Mouse (Mus musculus): ENCODE data around the gene Ppil1. TPM values are rescaled to one million over a fixed set of nuclear protein-coding genes. Genes with fewer than 3 reads are reported as not detected.
"Not testable (repeated sequence)": the region's sequence is repeated elsewhere in the genome, so short reads cannot be mapped to it uniquely, and the experiment has no call there.

Ppil1 gene
- total RNA-seq, 2 experiments from 2014 or later: 97.1 to 122 TPM

- ATAC-seq (replicated peaks; ENCODE audit: poor library complexity, severe bottlenecking): not testable (repeated sequence)
These were observed 9.2 kb downstream of the Ppil1 start for GRCm38 (mm10) chr17:29254784-29255183.

GRCm38 (mm10) chr17:29253684-29254083, 10.3 kb downstream of the Ppil1 start:
- ATAC-seq (replicated peaks; ENCODE audit: poor library complexity, severe bottlenecking): no peak

GRCm38 (mm10) chr17:29253236-29253635, 10.8 kb downstream of the Ppil1 start:
- no peak for ATAC-seq (replicated peaks; ENCODE audit: poor library complexity, severe bottlenecking)

GRCm38 (mm10) chr17:29251608-29252390, 12.2 kb downstream of the Ppil1 start:
- no peak for ATAC-seq (replicated peaks; ENCODE audit: poor library complexity, severe bottlenecking)

GRCm38 (mm10) chr17:29251006-29251405, 13.0 kb downstream of the Ppil1 start:
- ATAC-seq (replicated peaks; ENCODE audit: poor library complexity, severe bottlenecking): not testable (repeated sequence)

- no peak for ATAC-seq (replicated peaks; ENCODE audit: poor library complexity, severe bottlenecking)
These were observed 14.5 kb downstream of the Ppil1 start for GRCm38 (mm10) chr17:29249512-29249911.

- no peak for ATAC-seq (replicated peaks; ENCODE audit: poor library complexity, severe bottlenecking)
These were observed 16.1 kb downstream of the Ppil1 start for GRCm38 (mm10) chr17:29247881-29248280.

GRCm38 (mm10) chr17:29246602-29247001, 17.4 kb downstream of the Ppil1 start:
- 0 out of 2 replicates have a peak, but pooled peaks have one; percentile 21 for ATAC-seq (replicated peaks; ENCODE audit: poor library complexity, severe bottlenecking)

GRCm38 (mm10) chr17:29245725-29246124, 18.3 kb downstream of the Ppil1 start:
- peak; percentile 89 for ATAC-seq (replicated peaks; ENCODE audit: poor library complexity, severe bottlenecking)

- no peak for ATAC-seq (replicated peaks; ENCODE audit: poor library complexity, severe bottlenecking)
These were observed 19.1 kb downstream of the Ppil1 start for GRCm38 (mm10) chr17:29244912-29245311.

- peak; percentile 33 for ATAC-seq (replicated peaks; ENCODE audit: poor library complexity, severe bottlenecking)
These were observed 25.5 kb downstream of the Ppil1 start for GRCm38 (mm10) chr17:29238421-29238945.

GRCm38 (mm10) chr17:29237772-29238420, 26.1 kb downstream of the Ppil1 start, which contains the start of gene Cpne5:
Gene Cpne5 (minus strand): TSS chr17:29238167.
- ATAC-seq (replicated peaks; ENCODE audit: poor library complexity, severe bottlenecking): peak; percentile 44

- no peak for ATAC-seq (replicated peaks; ENCODE audit: poor library complexity, severe bottlenecking)
These were observed 26.7 kb downstream of the Ppil1 start for GRCm38 (mm10) chr17:29237267-29237771.

- ATAC-seq (replicated peaks; ENCODE audit: poor library complexity, severe bottlenecking): no peak
These were observed 27.9 kb downstream of the Ppil1 start for GRCm38 (mm10) chr17:29236111-29236510.

GRCm38 (mm10) chr17:29231109-29231508, 32.9 kb downstream of the Ppil1 start:
- ATAC-seq (replicated peaks; ENCODE audit: poor library complexity, severe bottlenecking): no peak

- no peak for ATAC-seq (replicated peaks; ENCODE audit: poor library complexity, severe bottlenecking)
These were observed 43.4 kb downstream of the Ppil1 start for GRCm38 (mm10) chr17:29220631-29221030.

GRCm38 (mm10) chr17:29218017-29218416, 46.0 kb downstream of the Ppil1 start:
- ATAC-seq (replicated peaks; ENCODE audit: poor library complexity, severe bottlenecking): no peak

- ATAC-seq (replicated peaks; ENCODE audit: poor library complexity, severe bottlenecking): no peak
These were observed 47.9 kb downstream of the Ppil1 start for GRCm38 (mm10) chr17:29216078-29216477.

- no peak for ATAC-seq (replicated peaks; ENCODE audit: poor library complexity, severe bottlenecking)
These were observed 49.3 kb downstream of the Ppil1 start for GRCm38 (mm10) chr17:29214655-29215054.

GRCm38 (mm10) chr17:29214193-29214456, 49.9 kb downstream of the Ppil1 start:
- ATAC-seq (replicated peaks; ENCODE audit: poor library complexity, severe bottlenecking): no peak
